Mouse (Mus musculus): ENCODE results near the gene Krtap4-7. TPM values are rescaled to one million over a fixed set of nuclear protein-coding genes. Genes with fewer than 3 reads are reported as not detected.

Krtap4-7 gene
- polyA plus RNA-seq, 1 experiment, result not detected

DNA sequence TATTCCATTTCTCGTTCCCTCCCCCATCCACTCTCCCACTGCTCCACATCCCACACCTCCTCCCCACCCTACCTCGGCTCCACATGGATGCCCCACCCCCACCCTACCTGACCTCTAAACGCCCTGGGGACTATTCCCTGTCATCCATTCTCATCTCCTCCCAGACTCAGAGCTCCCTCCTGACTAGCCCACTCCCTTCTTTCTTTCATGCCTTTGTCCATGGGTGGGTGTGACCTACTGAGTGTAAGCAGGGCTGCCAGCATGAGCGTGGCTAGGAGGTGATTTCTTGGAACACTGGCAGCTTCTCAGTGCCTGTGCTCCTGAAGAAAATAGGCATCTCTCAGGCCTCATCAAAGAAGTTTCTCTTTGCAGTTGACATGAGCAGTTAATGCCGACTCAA is 13.2 kb upstream of the Krtap4-7 start:
- Histone ChIP-seq H3K27me3 (ENCODE audit: control insufficient read depth, insufficient read depth, low read length) (no peaks in the 10 kb centered on the region), H3K36me3 (ENCODE audit: control insufficient read depth, insufficient read depth, low read length) (no peaks in the 10 kb centered on the region), H3K27ac (ENCODE audit: control insufficient read depth, insufficient read depth, low read length) (no peak overlapping the region), H3K4me1 (replicated peaks; ENCODE audit: control insufficient read depth, insufficient read depth, low read length) (no peaks in the 10 kb centered on the region), H3K4me3 (ENCODE audit: control insufficient read depth, insufficient read depth, low read length) (no peak overlapping the region)
- DNase-seq, result no peak
- TF ChIP-seq CTCF (IDR thresholded peaks at IDR 0.05; ENCODE audit: borderline replicate concordance, control insufficient read depth, extremely low read depth, insufficient read depth, low read length, poor library complexity) (no peak), POLR2A (IDR thresholded peaks at IDR 0.05; ENCODE audit: control insufficient read depth, extremely low read depth, insufficient read depth, low read length, poor library complexity) (no peak)
- 70% methylated on average over 5 of the region's 5 CpGs for WGBS

DNA sequence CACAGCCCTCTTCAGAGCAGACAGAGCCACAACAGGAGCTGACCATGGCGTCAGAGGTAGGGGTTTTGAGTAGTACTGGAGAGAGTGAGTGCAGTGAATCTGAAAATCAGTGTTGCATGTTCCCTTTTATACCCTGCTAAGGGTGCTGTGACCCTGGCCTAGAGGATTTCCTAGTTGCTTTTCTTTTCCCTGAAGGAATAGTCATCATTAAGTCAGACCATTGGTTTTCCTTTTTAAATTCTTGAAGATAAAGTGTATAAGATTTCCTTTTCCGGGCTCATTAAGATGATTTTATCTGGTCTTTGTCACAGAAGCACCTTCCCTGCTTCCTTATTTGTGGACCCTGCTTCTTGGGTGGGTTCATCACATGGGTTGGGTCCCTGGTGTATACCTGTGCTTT is 6.2 kb upstream of the Krtap4-7 start, which contains the start of gene Gm11555:
Gene Gm11555 (minus strand): TSS at position 101 of the 400 bp plus-strand sequence.
- 89% methylated on average over 2 of the region's 2 CpGs for WGBS
- no peak for TF ChIP-seq POLR2A (IDR thresholded peaks at IDR 0.05; ENCODE audit: control insufficient read depth, extremely low read depth, insufficient read depth, low read length, poor library complexity)
- TF ChIP-seq CTCF (IDR thresholded peaks at IDR 0.05; ENCODE audit: borderline replicate concordance, control insufficient read depth, extremely low read depth, insufficient read depth, low read length, poor library complexity), result no peak
- H3K36me3 ChIP-seq (ENCODE audit: control insufficient read depth, insufficient read depth, low read length), result no peaks in the 10 kb centered on the region
- no peak within 1 kb of the TSS for H3K4me3 ChIP-seq (ENCODE audit: control insufficient read depth, insufficient read depth, low read length)
- no peaks in the 10 kb centered on the region for H3K27me3 ChIP-seq (ENCODE audit: control insufficient read depth, insufficient read depth, low read length)
- no peak within 1 kb of the TSS for H3K27ac ChIP-seq (ENCODE audit: control insufficient read depth, insufficient read depth, low read length)
- DNase-seq, result no peak
- no peaks in the 10 kb centered on the region for H3K4me1 ChIP-seq (replicated peaks; ENCODE audit: control insufficient read depth, insufficient read depth, low read length)

- Histone ChIP-seq H3K4me1 (replicated peaks; ENCODE audit: control insufficient read depth, insufficient read depth, low read length) (no peaks in the 10 kb centered on the region), H3K27me3 (ENCODE audit: control insufficient read depth, insufficient read depth, low read length) (no peaks in the 10 kb centered on the region), H3K36me3 (ENCODE audit: control insufficient read depth, insufficient read depth, low read length) (no peaks in the 10 kb centered on the region), H3K27ac (ENCODE audit: control insufficient read depth, insufficient read depth, low read length) (no peak overlapping the region), H3K4me3 (ENCODE audit: control insufficient read depth, insufficient read depth, low read length) (no peak overlapping the region)
- no peak for DNase-seq
- TF ChIP-seq POLR2A (IDR thresholded peaks at IDR 0.05; ENCODE audit: control insufficient read depth, extremely low read depth, insufficient read depth, low read length, poor library complexity) (no peak), CTCF (IDR thresholded peaks at IDR 0.05; ENCODE audit: borderline replicate concordance, control insufficient read depth, extremely low read depth, insufficient read depth, low read length, poor library complexity) (no peak)
- WGBS, result 91% methylated on average over 15 of the region's 15 CpGs
Measured at GRCm38 (mm10) chr11:99646444-99646843, 2.6 kb upstream of the Krtap4-7 start.

- TF ChIP-seq POLR2A (IDR thresholded peaks at IDR 0.05; ENCODE audit: control insufficient read depth, extremely low read depth, insufficient read depth, low read length, poor library complexity) (no peak), CTCF (IDR thresholded peaks at IDR 0.05; ENCODE audit: borderline replicate concordance, control insufficient read depth, extremely low read depth, insufficient read depth, low read length, poor library complexity) (no peak)
- H3K27ac ChIP-seq (ENCODE audit: control insufficient read depth, insufficient read depth, low read length), result no peak overlapping the region
- WGBS, result 84% methylated on average over 3 of the region's 3 CpGs
Measured at GRCm38 (mm10) chr11:99644351-99644750, 462 bp upstream of the Krtap4-7 start.

GRCm38 (mm10) chr11:99640926-99641325 is 3.0 kb downstream of the Krtap4-7 start:
- Histone ChIP-seq H3K36me3 (ENCODE audit: control insufficient read depth, insufficient read depth, low read length) (no peaks in the 10 kb centered on the region), H3K4me1 (replicated peaks; ENCODE audit: control insufficient read depth, insufficient read depth, low read length) (no peaks in the 10 kb centered on the region), H3K4me3 (ENCODE audit: control insufficient read depth, insufficient read depth, low read length) (no peak overlapping the region), H3K27ac (ENCODE audit: control insufficient read depth, insufficient read depth, low read length) (no peak overlapping the region), H3K27me3 (ENCODE audit: control insufficient read depth, insufficient read depth, low read length) (no peaks in the 10 kb centered on the region)
- no peak for DNase-seq
- WGBS, result 27% methylated on average over 1 of the region's 1 CpGs
- no peak for TF ChIP-seq POLR2A (IDR thresholded peaks at IDR 0.05; ENCODE audit: control insufficient read depth, extremely low read depth, insufficient read depth, low read length, poor library complexity)
- TF ChIP-seq CTCF (IDR thresholded peaks at IDR 0.05; ENCODE audit: borderline replicate concordance, control insufficient read depth, extremely low read depth, insufficient read depth, low read length, poor library complexity), result no peak

More at GRCm38 (mm10) chr11:99644351-99644750, 462 bp upstream of the Krtap4-7 start:
- no peak for DNase-seq
- H3K4me3 ChIP-seq (ENCODE audit: control insufficient read depth, insufficient read depth, low read length), result no peak overlapping the region
- H3K4me1 ChIP-seq (replicated peaks; ENCODE audit: control insufficient read depth, insufficient read depth, low read length), result no peaks in the 10 kb centered on the region
- no peaks in the 10 kb centered on the region for H3K27me3 ChIP-seq (ENCODE audit: control insufficient read depth, insufficient read depth, low read length)
- no peaks in the 10 kb centered on the region for H3K36me3 ChIP-seq (ENCODE audit: control insufficient read depth, insufficient read depth, low read length)

- Histone ChIP-seq H3K27ac (ENCODE audit: control insufficient read depth, insufficient read depth, low read length) (no peak overlapping the region), H3K27me3 (ENCODE audit: control insufficient read depth, insufficient read depth, low read length) (no peaks in the 10 kb centered on the region), H3K4me1 (replicated peaks; ENCODE audit: control insufficient read depth, insufficient read depth, low read length) (no peaks in the 10 kb centered on the region), H3K4me3 (ENCODE audit: control insufficient read depth, insufficient read depth, low read length) (no peak overlapping the region), H3K36me3 (ENCODE audit: control insufficient read depth, insufficient read depth, low read length) (no peaks in the 10 kb centered on the region)
- no peak for DNase-seq
- WGBS, result 89% methylated on average over 1 of the region's 1 CpGs
- TF ChIP-seq POLR2A (IDR thresholded peaks at IDR 0.05; ENCODE audit: control insufficient read depth, extremely low read depth, insufficient read depth, low read length, poor library complexity) (no peak), CTCF (IDR thresholded peaks at IDR 0.05; ENCODE audit: borderline replicate concordance, control insufficient read depth, extremely low read depth, insufficient read depth, low read length, poor library complexity) (no peak)
Measured at GRCm38 (mm10) chr11:99637086-99637485, 6.8 kb downstream of the Krtap4-7 start.

- no peak for TF ChIP-seq POLR2A (IDR thresholded peaks at IDR 0.05; ENCODE audit: control insufficient read depth, extremely low read depth, insufficient read depth, low read length, poor library complexity)
- TF ChIP-seq CTCF (IDR thresholded peaks at IDR 0.05; ENCODE audit: borderline replicate concordance, control insufficient read depth, extremely low read depth, insufficient read depth, low read length, poor library complexity), result no peak
- H3K27me3 ChIP-seq (ENCODE audit: control insufficient read depth, insufficient read depth, low read length), result no peaks in the 10 kb centered on the region
- H3K4me3 ChIP-seq (ENCODE audit: control insufficient read depth, insufficient read depth, low read length), result no peak within 1 kb of the TSS
- H3K4me1 ChIP-seq (replicated peaks; ENCODE audit: control insufficient read depth, insufficient read depth, low read length), result no peaks in the 10 kb centered on the region
- WGBS, result 61% methylated on average over 8 of the region's 8 CpGs
- no peak within 1 kb of the TSS for H3K27ac ChIP-seq (ENCODE audit: control insufficient read depth, insufficient read depth, low read length)
- no peak for DNase-seq
- H3K36me3 ChIP-seq (ENCODE audit: control insufficient read depth, insufficient read depth, low read length), result no peaks in the 10 kb centered on the region
Measured at GRCm38 (mm10) chr11:99634653-99635134, 9.2 kb downstream of the Krtap4-7 start, which contains the start of gene Krtap4-2. TSS of gene Krtap4-2 (minus strand) at chr11:99635084.

Measured in thymus, adult 2 months (tissue).